Mouse (Mus musculus): ENCODE data around the gene Irak3. TPM values are rescaled to one million over a fixed set of nuclear protein-coding genes. Genes with fewer than 3 reads are reported as not detected.

Irak3 gene
- total RNA-seq, 1 experiment: 19.8 TPM

DNA sequence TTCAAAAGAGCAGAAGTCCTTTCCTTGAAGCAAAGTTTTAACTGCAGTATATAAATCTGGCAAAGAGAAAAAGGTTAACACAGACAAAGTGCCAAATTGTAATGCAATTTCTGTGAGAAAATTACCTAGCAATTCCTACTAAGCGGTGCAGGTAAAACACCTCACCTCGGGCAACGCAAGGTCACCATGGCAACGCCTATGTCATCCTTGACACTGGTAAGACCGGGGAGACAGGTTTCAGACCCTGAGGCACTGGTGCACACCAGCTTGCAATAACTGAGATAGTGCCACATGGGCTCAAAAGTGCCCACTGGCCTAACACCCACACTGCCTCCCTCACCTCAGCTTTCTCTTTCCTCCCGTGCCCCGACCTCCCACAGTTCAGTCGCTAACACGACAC lies 106.8 kb downstream of the Irak3 start:
- no peak overlapping the region for H3K9ac ChIP-seq (ENCODE audit: insufficient read depth, low read depth, low read length, poor library complexity, severe bottlenecking)
- H3K27ac ChIP-seq (ENCODE audit: insufficient read depth, low read depth, low read length, poor library complexity, severe bottlenecking): no peak overlapping the region
- DNase-seq (ENCODE audit: low read depth, low spot score): no peak
- H3K4me3 ChIP-seq (ENCODE audit: insufficient read depth in 1 of 2, low read depth in 1 of 2, low read length in 2 of 2, poor library complexity in 1 of 2, severe bottlenecking in 1 of 2): no peak overlapping the region
- peaks cover 3 to 5% of the 10 kb centered on the region in 2 experiments; a peak in 1 of 4 replicates for H3K4me1 ChIP-seq (ENCODE audit: control insufficient read depth in 2 of 2, insufficient read depth in 2 of 2, low read length in 2 of 2, poor library complexity in 1 of 2)
- H3K9me3 ChIP-seq (ENCODE audit: control insufficient read depth, insufficient read depth, low read depth, low read length): no peaks in the 10 kb centered on the region
- in situ Hi-C loops (cut with MboI; ENCODE audit: low sequenced_read_pairs in 2 of 2, unreplicated experiment in 2 of 2): no loop called here
- H3K36me3 ChIP-seq (ENCODE audit: control insufficient read depth, insufficient read depth, low read length, poor library complexity, severe bottlenecking): peaks cover 31% of the 10 kb centered on the region
- no peak for TF ChIP-seq MAFK (IDR thresholded peaks at IDR 0.05; ENCODE audit: insufficient read depth, low read depth, low read length)
- no peak for TF ChIP-seq HCFC1 (IDR thresholded peaks at IDR 0.05; ENCODE audit: borderline replicate concordance, insufficient read depth, low read length)
- no peak for TF ChIP-seq ZC3H11A (IDR thresholded peaks at IDR 0.05; ENCODE audit: borderline replicate concordance, low read depth, low read length)
- no peak for TF ChIP-seq CHD2 (IDR thresholded peaks at IDR 0.05; ENCODE audit: low read depth, low read length)

DNA sequence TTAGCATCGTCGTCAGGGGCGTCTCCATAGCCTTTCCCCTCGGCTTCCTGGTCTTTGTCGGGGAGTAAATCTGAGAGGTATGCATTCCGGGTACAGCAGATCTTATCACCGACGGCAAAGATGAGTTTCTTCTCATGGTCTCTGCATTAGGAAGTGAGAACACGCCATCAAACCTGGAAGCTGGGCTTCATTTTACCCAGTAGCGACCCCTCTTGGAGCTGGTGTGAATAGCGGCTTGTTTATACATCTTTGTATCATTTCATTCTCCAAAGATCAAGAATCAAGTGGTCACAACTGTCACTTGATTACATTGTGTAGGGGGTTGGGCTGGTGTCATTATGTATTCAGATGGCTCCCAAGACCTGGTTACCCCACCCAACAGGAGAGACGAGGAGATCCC lies 109.4 kb downstream of the Irak3 start:
- Histone ChIP-seq H3K27ac (ENCODE audit: insufficient read depth, low read depth, low read length, poor library complexity, severe bottlenecking) (no peak overlapping the region), H3K9ac (ENCODE audit: insufficient read depth, low read depth, low read length, poor library complexity, severe bottlenecking) (no peak overlapping the region), H3K4me1 (ENCODE audit: control insufficient read depth in 2 of 2, insufficient read depth in 2 of 2, low read length in 2 of 2, poor library complexity in 1 of 2) (peaks cover 3 to 5% of the 10 kb centered on the region in 2 experiments; a peak in 1 of 4 replicates), H3K4me3 (ENCODE audit: insufficient read depth in 1 of 2, low read depth in 1 of 2, low read length in 2 of 2, poor library complexity in 1 of 2, severe bottlenecking in 1 of 2) (no peak overlapping the region), H3K36me3 (ENCODE audit: control insufficient read depth, insufficient read depth, low read length, poor library complexity, severe bottlenecking) (peaks cover 42% of the 10 kb centered on the region), H3K9me3 (ENCODE audit: control insufficient read depth, insufficient read depth, low read depth, low read length) (no peaks in the 10 kb centered on the region)
- no peak for TF ChIP-seq HCFC1 (IDR thresholded peaks at IDR 0.05; ENCODE audit: borderline replicate concordance, insufficient read depth, low read length)
- TF ChIP-seq MAFK (IDR thresholded peaks at IDR 0.05; ENCODE audit: insufficient read depth, low read depth, low read length): no peak
- TF ChIP-seq ZC3H11A (IDR thresholded peaks at IDR 0.05; ENCODE audit: borderline replicate concordance, low read depth, low read length): no peak
- TF ChIP-seq CHD2 (IDR thresholded peaks at IDR 0.05; ENCODE audit: low read depth, low read length): no peak
- no peak for TF ChIP-seq ZNF384 (IDR thresholded peaks at IDR 0.05; ENCODE audit: low read depth, low read length)
- in situ Hi-C loops (cut with MboI; ENCODE audit: low sequenced_read_pairs in 2 of 2, unreplicated experiment in 2 of 2): no loop called here
- DNase-seq (ENCODE audit: low read depth, low spot score): peak; percentile 51

Other genes starting within 250 kb of the Irak3 start
- 26.6 and 38.3 TPM in 2 replicates for gene Helb, start 89.1 kb downstream of the Irak3 start, total RNA-seq (2012; rRNA removed)
- gene Tmbim4, start 540 bp downstream of the Irak3 start, total RNA-seq (2012; rRNA removed): 116 and 125 TPM in 2 replicates
- gene Llph, start 24.9 kb upstream of the Irak3 start, total RNA-seq (2012; rRNA removed): 53.6 and 71.9 TPM in 2 replicates